Mouse (Mus musculus) skeletal muscle tissue, adult 2 months (tissue): ENCODE data around the gene Lrrc74a.

ENCODE experiments used
- DNase-seq: peaks from one replicate; pipeline ENCODE4 v3.0.0-alpha.2; 2012; ENCODE audit warnings: low read depth, low spot score

Gene Lrrc74a

DNA sequence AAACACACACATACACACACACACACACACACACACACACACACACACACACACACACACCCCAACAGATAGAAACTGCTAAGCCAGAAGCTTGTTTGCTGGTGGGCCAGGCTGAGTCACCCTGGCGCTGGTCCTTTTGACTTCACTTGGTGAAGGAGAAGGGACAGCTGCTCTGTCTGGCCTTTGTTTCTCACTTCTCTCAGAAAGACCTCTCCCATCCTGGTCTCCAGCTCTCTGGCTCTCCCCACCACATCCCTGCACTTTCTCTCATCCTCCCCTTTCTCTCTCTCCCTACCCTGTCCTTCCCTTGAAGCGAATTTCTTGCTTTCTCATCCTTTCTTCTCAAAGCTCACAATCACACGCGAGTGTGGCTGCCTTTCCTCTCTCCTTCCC, 70.1 kb downstream of the Lrrc74a start:
- no peak for DNase-seq

DNA sequence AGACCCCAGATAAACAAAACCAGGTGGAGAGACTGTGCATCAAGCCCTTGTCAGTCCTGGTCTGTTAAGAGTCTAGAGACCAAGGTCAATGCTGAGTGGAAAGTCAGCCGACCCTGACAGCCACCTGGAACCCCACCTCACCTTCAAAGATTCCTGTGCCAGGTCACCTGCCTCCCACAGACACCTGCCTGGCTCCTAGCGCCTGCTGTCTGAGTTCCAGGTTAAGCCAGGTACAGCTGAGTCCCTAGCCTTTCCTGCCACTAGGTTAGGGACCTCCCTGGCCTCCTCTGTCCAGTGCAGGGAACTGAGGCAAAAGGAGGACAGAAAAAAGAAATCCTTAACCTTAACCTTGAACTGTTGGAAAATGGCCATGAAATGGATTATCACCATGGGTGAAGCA, 70.7 kb downstream of the Lrrc74a start:
- DNase-seq, result no peak

DNA sequence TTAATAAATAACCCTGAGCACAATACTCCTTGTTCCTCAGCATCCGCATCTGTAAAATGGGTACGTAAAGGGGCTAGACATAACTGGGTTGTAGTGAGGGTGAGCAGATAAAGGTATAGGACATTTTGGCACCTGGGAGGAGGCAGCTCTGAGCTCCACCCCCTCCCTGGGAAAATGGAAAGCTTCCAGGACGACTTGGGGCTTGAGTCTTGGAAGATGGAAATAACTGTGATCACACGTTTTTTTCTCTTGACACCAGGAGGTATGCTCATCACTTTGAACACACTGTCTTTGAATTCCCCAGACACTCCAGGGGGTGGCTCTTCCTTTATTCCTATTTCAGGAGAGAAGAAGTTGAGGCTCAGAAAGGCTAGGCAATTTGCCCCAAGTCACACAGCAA, 71.1 kb downstream of the Lrrc74a start:
- no peak for DNase-seq

DNA sequence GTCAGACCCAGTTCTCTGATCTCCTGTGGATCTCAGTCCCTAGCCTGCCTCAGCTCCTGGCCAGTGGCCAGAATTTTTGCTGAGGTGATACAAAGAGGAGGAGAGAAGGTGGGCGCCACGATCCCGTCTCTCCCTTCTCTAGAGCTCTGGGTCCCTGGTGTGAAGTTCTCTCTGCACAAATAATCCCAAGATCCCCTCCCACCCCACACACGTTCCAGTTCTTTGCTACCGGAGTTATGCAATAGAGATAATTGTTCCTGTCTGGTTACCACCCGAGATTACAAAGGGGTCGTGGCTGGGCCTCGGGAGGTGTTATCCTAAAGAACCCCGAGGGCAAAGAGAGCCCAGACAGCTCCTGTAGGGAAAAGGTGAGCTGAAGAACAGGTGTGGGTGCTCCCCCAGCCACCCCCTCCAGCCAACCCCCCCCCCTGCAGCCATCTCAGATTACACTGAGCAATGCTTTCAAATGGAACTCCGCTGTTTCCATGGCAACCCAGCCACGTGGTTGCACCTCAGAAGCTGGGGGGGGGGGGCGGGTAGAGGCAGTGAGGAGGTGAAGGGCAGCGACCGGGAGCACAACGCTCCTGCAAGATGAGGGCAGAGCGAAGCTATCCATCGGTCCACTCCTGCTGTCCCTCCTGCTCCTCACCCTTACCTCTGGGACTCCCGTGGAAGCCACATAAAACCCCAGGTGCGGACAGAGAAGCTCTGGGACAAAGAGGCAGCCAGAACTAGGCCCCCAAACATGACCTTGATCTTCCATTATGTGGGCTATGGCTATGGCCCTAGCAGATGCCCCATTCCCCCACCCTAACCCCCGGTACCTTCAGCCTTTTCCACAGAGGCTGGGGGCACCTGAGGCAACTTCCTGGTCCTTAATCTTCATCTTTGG, 72.1 kb downstream of the Lrrc74a start:
- DNase-seq, result no peak

DNA sequence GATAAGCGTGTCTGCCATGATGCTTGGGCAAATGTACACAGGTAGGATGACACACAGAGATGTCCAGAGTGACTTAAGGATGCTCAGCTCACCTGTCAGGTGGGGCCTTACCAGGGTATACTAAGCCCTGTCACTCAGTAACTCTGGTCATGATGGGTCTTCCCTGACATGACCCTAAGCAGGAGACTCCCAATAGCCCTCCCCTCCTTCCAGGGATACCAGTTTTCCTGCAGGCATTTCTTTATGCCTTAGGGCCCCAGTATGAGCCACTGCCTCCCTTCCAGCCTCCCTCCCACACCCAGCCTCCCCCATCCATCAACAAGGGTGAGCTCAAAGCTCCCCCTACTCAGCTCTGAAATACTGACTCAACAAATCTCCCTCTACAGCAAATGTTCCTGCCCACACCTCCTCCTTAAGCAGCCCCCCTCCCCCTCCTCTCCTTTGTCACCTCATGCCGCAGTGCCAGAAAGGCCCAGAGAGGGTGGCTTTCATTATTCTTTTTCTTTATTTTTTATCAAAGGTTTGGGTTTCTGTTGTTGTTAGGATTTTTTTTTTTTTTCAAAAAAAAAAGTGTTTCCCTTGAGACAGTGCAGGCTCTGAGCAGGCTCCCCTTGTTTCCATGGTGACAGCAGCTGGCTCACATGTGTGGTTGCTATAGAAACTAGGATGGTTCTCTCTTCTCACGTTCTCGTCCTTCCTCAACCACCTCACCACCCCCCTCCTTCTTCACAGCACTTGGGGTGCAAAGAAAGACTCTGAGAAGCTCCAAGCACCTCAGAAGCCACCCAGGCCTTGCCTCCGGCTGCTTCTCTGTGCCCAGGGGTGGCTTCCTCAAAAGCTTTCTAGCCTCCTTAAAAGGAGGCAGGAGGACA, 73.0 kb downstream of the Lrrc74a start:
- no peak for DNase-seq

DNA sequence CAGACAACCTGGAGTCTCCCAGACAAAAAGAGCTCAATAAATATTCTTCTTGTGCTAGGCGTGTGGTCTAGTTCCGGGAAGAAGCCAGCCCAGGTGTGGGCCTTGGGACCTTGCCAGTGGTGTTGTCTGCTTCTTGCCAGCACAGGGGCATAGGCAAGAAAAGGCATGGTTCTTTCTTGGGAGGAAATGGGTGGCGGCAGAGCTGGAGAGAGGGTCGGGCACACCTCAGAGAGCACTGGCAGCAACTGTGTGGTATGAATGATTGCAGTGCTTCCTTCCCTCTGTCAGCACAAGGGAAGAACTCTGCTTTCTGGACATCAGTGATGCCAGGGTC, 73.6 kb downstream of the Lrrc74a start:
- no peak for DNase-seq

DNA sequence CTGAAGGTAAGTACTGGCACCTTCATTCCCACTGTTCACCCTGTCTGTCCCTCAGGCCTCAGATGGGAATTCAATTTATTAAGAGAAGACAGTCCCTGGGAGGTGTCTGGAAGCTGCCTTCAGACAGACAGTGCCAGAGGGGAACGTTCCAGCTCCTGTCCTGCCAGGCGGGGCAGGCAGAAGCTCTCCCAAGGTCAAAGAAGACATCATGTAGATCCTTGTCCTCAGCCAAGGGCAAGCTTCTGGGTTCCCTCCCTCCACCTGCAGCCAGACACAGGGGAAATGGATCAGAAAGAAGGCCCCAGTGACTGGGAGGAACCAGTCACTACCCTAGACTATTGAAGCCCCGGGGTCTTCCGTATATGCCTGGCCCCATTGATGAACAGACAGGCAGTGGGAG, 74.7 kb downstream of the Lrrc74a start:
- DNase-seq, result no peak

DNA sequence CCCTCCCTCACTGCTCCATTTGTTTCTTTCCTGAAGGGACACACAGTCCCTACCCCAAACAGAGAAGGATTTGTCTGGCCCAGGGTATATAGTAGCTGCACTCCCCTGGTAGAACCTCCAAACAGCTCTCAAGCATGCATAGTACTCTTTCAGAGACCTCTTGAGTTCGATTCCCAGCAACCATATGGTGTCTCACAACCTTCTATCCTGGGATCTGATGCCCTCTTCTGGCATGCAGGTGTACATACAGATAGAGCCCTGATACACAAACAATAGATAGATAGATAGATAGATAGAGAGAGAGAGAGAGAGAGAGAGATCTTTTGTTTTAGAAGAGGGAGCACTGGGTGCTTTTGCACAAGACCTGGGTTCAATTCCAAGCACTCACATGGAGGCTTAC, 75.9 kb downstream of the Lrrc74a start:
- no peak for DNase-seq

DNA sequence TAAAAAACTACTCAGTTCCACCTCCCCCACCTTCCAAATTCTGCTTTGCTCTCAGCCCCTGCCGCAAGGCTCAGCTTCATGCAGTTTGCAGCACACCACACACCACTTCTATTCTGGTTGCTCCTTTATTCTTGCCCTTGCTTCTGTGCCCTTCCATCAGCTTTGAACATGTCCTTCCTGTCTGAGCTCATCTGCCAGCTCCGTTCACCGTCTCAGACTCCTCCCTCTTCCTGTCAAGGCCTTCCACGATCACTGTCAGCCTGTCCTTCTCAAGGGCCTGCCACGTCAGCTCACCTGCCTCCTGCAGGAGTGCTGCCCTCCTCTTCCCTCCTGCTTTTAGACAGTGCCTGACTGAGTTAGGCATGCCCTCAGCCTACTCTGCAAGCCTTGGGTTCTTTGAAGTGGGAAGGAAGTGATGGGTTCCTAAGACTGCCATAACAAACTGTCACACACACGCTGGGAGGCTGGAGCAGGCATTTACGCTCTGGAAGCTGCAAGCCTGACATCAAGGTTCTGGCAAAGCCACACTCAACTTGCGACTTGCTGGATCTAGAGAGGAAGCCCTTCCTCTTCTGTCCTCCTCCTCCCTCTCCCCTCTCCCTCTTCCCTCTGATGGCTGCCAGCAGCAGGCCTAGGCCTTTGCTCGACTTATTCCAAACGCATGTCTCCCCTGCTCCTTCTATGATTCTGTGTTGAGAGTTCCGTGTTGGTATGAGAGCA, 76.7 kb downstream of the Lrrc74a start:
- no peak for DNase-seq

DNA sequence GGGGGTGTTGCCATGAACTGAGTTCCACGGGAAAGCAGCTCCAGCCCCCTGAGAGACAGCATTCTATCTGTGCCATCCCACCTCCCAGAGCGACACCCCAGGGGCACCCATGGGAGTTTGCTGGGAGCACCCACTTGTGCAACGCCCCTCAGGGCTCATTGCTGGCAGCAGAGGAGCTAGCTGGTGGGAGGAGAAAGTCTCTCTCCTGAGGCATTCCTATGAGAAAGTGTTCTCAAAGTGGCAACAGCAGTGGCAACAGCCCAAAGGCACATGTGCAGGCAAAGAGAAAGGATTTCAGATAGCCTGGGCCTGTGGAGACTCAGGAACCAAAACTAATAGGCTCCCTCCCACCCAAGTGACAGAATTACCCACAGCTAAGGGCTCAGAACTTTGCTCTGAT, 78.6 kb downstream of the Lrrc74a start:
- no peak for DNase-seq
